Mouse (Mus musculus) layer of hippocampus, adult 9-11 months (tissue): ENCODE data around the gene Med10.

Source experiments
- DNase-seq: peaks from one replicate; pipeline ENCODE4 v3.0.0; 2022

Med10 gene

DNA sequence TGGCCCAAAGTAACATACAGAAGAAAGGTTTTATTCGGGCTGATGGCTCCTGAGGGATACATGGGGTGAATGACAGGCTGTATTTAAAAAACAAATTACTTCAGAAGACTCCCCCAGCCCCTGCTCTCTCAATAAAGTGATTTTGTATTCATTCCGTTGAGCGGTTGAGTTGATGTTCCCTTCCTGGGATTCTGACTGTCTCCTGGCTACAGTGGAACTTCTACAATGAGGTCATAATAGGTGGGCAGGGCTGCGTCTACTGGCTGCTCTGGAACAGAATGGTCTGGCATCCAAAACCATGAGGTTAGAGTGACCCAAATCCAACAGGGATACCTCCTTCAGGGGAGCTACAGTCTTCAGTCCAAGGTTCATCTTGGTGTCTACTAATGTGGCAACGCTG, at the start of gene Med10:
TSS of gene Med10 (plus strand) at position 301 of the 400 bp plus-strand sequence.
- no peak for DNase-seq

DNA sequence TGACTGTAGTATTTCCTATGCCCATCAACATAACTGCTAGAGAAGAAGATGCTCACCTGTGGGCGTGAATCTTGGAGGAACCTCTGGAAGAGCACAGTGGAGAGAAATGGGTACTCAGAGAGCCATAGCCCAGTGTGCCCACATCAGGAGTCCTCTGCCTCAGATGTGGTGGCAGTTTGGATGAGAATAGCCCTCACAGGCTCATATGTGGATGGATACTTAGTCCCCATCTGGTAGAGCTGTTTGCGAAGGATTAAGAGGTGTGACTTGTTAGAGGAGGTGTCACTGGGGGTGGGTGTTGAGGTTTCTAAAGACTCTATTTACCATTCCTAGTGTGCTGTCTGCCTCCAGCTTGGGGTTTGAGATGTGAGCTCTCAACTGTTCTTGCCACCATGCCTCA, 49.3 kb upstream of the Med10 start:
- no peak for DNase-seq

DNA sequence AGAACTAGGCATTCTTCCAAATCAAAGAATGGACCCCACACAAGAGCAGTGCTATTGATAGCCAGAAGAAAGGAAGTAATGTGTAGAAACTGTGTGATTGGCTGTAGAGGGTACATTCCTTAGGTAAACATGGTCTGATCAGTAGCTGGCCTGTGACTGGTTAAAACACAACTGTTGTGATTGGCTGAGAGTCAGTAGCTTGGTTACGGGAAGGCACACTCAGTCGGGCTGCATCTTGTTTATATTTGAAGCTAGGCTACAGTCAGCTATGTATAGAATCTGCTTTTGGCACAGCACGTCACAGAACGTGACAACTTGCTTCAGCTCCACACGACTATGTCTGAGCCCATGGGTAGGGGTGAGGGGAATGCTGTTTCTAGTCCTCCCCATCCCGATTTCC, 43.2 kb upstream of the Med10 start:
- no peak for DNase-seq

DNA sequence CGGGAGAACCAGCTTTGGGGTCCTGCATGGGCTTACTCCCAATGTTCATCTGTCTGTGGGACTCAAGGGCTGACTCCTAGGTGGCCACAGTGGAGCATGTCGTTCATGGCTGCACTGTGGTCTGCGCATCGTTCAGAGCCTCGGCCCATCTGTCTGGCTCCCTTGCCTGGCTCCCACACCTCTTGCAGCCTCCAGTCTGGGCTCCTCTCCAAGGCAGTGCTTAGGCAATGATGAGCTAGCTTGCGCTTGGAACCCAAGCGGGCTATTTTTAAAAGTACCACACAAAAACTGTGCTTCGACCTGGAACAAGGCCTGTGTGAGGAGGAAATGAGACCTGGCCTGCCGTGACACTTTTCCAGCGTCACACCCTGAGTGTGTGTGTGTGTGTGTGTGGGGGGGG, 40.8 kb upstream of the Med10 start:
- DNase-seq: peak; percentile 91

DNA sequence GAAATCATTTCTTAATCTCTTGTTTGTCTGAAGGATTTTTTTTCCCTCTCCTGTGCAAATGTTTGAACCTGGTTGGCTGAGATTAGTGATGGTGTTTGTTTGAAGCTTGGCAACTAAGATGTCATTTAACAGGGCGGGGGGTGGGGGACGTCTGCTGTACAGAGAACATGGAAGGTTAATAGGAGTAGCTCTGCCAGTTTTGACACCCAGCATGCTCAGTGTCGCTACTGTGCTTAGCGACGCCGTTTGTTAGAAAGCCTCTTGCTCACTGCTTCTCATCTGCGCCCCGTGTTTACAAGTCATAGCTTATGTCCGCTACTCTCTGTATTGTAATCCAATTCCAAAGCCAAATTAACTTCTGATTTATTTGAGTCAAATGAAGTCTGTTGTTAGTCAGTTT, 37.5 kb upstream of the Med10 start:
- peak; percentile 49 for DNase-seq

DNA sequence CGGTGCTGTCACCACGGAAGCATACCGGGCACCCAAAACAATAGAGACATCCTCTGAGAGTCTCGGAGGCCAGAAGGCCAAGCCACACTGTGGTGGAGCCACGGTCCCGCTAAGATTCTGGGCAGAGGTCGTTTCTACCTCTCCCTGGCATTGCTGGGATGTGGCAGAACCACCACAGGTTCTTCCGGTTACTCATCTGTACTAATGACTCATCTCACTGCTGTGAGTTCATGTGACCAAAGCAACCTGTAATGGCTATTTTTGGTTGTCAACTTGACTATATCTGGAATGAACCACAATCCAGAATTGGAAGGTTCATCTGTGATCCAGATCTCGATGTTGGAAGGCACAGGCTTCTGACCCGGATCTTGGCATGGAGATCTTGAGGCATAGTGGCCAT, 34.0 kb upstream of the Med10 start:
- no peak for DNase-seq

DNA sequence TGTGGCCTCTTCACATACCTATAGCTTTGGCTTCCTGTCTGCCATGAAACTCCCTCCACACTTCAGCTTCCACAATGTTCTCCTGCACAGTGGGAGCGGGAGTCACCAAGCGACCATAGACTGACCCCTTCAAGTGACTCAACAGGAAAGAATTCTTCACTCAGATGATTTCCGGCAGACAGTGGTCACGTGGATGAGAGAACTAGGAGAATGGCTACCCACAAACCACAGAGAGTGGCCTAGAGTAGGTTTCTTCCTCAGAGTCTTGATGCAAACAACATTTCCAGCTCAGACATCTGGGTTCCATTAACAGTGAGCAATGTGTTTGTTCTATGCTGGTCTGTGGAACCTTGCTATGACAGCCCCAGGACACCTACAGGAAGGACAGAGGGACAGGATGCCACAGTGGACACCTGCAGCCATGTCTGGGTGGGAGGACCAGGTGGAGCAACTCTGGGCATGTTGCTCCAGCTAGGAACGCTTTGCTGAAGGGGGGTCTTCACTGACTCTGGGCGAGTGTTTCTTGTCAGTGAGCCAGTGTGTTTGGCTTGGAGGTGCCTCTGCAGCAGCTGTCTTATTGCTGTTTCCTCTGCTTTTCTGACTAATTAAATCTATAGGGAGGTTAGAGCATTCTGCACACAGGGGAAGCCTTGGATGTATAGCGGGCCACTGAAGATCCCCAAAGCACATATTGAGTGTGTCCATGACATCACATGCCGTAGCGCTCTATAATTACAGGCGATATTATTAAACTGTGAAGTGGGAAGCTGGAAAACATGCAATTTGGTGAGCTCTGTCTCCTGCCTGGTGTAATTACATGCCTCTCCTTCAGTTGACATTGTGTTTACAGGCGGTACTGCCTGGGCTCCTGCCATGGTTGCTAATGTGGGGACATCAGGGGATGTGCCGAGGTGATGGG, 31.4 kb upstream of the Med10 start:
- no peak for DNase-seq

DNA sequence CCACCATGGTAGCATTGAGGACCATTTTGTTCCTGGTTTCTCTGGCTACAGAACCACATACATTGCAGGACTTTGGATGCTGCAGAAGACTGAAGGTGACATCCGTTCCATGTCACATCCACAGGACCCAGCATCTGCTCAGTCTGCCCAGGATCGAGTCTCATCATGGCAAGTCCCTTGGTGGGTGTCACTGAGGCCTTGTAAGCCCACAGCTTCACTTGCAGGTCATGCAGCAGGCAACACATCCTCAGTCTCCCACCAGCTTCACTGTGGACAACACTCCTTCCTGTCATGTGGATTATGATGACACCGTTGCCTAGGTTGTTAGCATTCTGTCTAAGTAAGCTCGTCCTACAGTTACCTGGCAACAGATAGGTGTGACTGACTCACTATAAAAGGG, 29.8 kb upstream of the Med10 start:
- no peak for DNase-seq

DNA sequence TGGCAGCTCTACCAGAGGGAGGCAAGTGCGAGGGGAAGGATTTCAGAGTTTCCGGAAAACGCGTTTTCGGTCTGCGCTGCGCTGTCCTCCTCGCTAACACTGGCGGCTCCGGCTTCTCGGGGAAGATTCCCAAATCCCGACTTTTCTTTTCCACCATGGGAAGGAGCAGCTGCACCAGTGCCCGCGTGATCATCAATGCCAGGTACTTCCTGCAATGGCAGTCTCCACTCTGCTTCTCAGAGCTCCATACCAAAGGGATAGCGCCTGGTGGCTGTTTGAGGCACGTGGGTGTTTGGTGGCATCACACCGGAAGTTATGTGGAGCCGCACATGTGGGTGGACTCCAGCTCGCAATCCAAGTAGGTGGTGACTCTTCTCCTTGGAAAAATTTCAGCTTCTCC, 24.0 kb upstream of the Med10 start:
- peak; percentile 83 for DNase-seq

DNA sequence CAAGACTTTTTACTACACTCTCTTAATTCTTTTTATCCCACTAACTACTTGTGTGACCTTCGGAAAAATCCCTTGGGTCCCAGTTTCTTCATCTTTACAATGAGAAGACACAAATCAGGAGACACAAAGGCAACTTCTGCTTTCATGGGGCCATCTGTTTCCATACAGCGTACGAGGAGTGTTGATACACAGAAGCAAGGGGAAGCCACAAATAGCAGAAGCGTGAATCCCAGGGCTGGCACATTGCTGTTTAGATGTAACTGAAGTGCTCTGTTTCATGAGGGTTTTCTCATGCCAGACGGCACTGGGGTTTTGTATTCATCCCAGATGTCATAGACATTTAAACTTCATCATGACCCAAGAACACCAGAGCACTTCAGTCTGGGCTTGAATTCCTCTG, 13.5 kb upstream of the Med10 start:
- DNase-seq: no peak

DNA sequence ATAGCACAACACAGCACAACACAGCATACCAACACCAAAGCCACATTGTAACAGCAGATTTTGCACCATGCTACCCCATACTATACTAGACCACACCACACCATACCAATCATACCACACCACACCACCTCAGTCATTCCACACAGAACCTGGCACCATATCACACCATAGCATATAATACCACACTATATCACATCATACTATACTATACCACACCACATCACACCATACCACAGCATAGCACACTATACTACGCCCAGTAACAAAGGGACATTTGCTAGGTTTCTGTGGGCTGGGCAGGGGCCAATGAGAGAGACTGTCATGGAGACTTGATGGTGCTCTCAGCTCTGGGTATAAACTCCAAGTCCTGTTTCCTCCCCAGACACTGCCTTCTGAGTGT, 10.4 kb upstream of the Med10 start:
- no peak for DNase-seq

DNA sequence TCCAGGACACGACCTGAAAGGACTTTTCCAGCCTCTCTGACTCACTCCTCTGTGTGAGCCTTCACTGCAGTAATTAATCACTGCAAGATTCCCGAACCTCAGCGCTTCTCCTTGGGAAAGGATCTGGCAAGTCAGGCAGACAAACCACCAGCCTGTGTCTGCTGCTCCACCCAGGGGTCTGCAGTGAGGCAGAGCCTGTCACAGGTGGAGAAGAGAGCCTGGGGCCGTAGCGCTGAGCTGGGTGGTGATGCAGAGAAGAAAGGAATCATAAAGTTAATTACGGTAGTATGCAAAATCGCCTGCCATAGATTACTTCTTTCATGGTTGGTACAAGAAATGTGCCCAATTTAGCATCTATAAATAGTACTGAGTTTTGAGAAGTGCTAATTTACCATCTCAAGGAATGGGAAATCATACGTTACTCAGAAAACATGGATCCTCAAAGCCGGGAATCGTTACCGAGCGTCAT, 9.6 kb upstream of the Med10 start:
- DNase-seq: no peak

DNA sequence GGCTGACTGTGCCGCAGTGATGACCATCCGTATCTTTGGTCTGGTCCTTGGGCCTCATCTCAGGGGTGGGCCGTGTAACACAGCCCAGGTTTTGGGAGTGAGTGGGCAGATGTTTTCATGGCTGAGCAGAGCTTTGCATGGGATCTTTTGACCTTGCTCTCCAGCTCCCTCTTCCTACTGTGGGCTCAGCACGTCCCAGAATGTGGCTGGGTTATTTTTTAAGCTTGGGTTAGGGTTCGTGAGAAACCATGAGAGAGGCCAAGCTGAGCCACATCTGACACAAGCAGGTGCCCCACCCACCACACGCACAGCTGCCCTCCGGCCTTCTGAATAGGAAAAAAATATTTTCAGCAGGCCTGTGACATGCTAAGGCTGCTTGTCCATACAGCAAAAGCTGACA, 7.4 kb upstream of the Med10 start:
- DNase-seq: no peak

DNA sequence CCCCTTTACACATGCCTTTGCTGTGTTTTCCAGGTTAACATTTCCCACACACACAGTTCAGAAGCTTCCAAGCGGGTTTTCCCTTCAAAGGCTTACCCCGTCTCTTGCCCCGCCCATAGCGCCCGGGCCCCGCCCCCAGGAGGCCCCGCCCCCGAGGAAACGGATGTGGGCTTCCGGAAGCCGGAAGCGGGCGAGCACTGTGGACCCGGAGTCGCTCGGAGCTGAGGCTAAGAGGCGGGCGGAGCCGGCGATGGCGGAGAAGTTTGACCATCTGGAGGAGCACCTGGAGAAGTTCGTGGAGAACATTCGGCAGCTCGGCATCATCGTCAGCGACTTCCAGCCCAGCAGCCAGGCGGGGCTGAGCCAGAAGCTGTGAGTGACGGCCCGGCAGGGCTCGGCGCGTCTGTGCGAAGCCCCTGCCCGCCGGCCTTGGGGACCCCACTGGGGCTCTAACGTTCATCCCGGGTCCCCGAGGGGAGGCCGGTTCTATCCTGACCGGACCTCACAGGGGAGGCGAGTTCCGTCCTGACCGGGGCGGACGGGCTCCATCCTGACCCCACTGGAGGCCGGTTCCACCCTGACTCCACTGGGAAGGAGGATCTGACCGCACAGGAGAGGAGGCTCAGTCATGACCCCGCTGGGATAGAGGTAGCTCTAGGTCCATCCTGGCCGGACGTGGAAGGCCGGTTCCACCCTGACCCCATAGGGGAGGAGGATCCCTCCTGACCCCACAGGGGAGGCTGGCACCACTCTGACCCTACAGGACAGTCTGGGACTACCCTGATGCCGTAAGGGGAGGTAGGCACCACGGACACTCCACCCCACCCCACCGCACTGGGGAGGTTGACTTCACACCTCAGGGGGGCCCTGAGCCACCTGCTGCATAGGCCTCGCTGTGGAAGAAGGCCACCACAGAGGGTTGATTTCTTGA, 7.8 kb downstream of the Med10 start:
- DNase-seq: peak; percentile 77

DNA sequence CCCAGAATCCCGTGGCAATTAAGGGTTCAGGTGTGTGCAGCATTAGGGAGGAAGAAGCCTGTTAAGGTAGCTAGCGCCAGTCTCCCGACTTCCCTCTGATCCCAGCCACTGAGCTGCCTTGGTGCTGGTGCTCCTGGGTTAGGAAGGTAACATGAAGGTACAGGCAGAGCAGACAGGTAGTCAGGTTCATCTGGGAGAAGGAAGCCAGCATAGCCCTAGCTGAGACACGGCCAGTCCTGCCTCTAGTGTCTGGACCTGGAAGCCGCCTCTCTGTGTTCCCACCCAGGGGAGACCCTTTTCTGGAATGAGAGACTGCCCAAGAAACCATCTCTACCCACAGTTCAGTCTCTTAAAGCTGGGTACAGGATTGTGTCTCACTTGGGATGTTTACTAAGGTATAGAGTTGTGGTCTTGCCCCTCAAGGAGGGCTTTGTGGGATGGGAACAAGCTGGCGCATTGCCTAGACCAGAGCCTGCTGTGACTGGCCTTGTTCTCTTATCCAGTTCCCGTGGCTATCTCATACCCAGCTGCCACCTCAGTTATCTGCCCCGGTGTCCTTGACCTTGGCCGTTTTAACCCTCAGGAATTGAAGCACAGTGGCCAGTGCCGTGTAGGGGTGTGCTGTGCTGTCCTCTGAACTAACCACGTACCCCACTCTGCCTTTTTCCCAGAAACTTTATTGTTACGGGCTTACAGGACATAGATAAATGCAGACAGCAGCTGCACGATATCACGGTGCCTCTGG, 8.9 kb downstream of the Med10 start:
- no peak for DNase-seq

DNA sequence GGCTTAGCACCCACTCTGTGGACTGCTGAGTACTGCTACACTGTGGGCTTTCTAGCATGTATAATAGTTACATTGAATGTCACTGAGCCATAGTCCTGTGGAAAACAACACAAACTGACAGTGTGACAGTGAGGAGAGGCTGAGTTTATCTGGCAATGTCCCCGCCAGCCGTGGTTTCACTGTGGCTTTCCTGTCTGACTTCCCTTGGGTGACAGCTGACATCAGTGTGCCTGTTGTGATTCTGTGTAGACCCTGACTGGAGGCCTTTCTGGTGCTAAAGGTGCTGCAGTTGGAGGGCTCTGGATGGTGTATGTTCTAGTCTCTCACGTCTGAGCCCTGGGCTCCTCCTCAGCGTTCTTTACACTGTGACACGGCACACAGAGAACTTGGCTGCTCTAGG, 11.7 kb downstream of the Med10 start:
- DNase-seq: no peak

DNA sequence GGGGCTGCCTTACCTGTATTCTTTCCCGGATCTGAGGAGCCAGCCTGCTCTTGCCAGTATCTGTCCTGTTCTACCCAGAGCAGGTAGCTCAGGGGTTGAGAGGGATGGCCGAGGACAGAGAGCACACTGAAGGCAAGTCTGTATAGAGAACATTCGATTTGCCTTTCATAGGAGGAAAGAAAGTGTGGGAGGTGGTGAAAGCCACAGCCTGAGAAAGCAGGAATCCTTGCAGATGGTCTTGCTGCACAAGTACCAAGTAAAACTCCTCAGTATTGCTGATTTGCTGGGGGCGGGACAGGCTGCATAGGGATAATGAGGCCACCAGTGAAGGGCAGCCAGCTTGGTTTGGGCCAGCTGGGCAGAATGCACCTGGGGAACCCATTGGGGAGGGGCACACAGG, 16.1 kb downstream of the Med10 start:
- DNase-seq: peak; percentile 45

DNA sequence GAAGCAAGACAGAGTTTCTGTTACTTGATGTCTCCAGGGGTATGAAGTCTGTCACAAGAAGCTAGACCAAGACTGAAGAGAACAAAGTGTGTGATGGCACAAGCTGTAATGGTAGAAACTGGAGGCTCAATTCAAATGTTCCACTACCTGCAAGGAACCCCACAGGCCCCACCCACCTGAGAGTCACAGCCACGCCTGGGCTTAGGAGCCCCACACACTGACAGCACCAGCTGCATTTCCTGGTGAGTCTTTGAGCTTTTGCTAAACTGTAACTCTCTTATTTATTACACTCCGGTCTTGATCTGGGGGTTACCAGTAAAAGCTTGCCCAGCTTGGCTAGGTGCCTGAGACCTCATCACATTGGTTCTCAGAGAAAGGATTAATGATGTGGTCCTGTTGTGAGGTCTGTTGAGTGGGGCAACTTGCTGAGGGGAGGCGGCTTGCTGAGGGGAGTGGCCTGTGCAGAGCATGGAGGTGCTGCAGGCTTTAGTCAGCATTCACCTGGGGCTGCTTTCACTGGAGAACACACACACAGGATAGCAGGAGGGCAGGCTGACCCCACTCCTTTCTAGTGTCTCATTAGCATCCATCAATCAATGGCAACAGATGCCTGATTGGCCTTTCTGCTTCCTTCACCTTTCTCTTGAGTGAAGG, 19.1 kb downstream of the Med10 start:
- DNase-seq: no peak

DNA sequence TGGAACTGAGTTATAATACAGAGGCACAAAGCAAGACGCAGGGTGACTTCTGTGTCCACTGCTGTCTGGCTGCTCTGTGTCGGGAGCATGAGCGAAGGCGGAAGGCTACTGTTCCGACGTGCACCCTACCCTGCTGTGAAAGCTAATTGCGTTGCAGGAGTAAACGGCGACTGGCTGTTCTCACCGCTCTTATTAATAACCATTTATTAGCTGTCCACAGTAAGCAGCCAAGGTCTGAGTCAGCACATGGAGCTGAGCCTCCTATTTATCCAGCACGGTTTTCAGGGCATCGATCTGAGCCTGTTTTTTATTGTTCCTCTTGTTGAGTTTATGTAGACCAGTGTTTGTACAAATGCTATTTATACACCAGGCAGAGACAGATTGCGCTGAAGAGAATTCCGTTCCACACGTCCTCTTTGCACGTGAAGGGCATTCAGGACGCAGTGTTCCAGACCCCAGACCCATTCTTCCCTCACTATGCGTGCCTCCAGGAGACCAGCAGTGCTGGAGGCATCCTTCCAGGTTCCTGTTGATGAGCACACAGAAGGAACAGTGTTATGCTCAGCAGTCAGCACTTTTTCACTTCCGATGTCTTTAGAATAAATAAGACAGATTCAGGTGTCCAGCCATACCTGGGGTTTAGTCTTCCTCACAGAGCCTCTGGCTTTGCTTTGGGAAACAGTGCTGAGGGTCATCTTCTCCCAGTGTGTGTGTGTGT, 21.9 kb downstream of the Med10 start:
- DNase-seq: peak; percentile 53

DNA sequence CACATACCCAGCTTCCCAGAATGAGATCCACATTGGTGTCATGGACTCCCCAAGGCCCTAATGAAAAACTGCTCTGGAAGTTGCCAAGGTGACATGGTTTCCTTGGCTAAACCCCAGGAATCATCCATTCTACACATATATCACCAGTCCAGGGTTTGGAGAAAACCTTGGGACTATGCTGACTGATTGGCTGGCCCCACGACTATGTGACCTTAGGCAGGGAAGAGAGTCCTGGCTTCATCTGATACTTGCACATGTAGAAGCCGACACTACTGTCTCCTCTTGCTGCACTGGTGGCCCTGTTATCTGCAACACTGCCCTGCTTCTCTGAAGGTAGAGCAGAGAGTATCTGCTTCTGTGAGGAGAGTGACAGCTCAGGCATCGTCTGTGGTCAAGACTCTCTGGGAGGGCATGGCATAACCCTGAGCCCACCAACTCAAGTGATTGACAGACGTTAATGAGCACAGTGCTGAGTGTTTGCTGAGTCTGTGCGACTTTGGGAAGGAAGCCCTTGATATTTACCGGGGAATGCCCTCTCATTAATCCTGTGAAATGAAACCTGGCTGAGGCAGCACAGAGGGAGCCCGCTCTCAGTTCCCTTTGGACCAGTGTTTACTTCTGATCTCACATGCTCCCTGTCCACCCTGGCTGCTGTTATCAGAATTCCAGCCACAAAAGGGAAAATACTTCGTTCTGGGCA, 23.4 kb downstream of the Med10 start:
- no peak for DNase-seq

DNA sequence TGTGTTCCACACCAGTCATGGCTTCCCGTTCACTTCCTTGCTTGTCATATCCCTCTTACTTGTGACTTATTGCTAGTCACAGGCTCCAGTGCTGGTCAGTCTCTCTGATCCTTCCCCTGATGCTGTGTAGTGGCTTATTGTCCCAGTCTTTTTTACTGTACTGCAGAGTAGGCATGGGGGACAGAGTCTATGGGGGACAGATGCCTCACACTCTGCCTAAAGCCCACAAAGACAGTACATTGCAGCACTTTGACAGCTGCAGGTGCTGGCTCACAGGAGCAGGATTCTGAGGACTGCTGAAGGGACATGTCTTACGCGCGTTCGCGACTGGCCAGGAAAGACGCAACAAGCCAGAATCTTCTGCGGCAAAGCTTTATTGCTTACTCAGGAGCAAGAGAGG, 28.4 kb downstream of the Med10 start:
- DNase-seq: no peak
